Mouse (Mus musculus) heart, embryonic 11.5 days (tissue): ENCODE measurements around the gene Tbc1d1. TPM values are rescaled to one million over a fixed set of nuclear protein-coding genes. Genes with fewer than 3 reads are reported as not detected.

ENCODE experiments used
- ATAC-seq: fragments of 200-750 bp; cut with Nextera tagmentation; replicated peaks from 2 replicates; pipeline ENCODE4 v1.8.0; 2017; ENCODE audit warnings: moderate library complexity; ENCODE audit not compliant: insufficient number of reproducible peaks, low FRiP score, low TSS enrichment
- H3K27ac ChIP-seq: fragments of 300-500 bp; sonication (generic); 2 replicates; pipeline ENCODE4 v1.5.1; 2014; ENCODE audit warnings: mild to moderate bottlenecking, low read depth, low read length
- H3K27me3 ChIP-seq: fragments of 300-500 bp; sonication (generic); 2 replicates; pipeline ENCODE4 v1.6.1; 2014; ENCODE audit warnings: mild to moderate bottlenecking, low read length, mixed read lengths; ENCODE audit not compliant: control insufficient read depth, insufficient read depth
- H3K36me3 ChIP-seq: fragments of 300-500 bp; sonication (generic); 2 replicates; pipeline ENCODE4 v1.6.1; 2014; ENCODE audit warnings: mild to moderate bottlenecking, low read length, moderate library complexity, mixed read lengths; ENCODE audit not compliant: control insufficient read depth, insufficient read depth
- H3K4me1 ChIP-seq: fragments of 300-500 bp; sonication (generic); 2 replicates; pipeline ENCODE4 v1.6.1; 2014; ENCODE audit warnings: low read length; ENCODE audit not compliant: control insufficient read depth, insufficient read depth
- H3K4me2 ChIP-seq: fragments of 300-500 bp; sonication (generic); 2 replicates; pipeline ENCODE4 v1.6.1; 2014; ENCODE audit warnings: mild to moderate bottlenecking, moderate library complexity
- H3K4me3 ChIP-seq: fragments of 300-500 bp; sonication (generic); 2 replicates; pipeline ENCODE4 v1.5.1; 2014; ENCODE audit warnings: low read depth, low read length
- H3K9ac ChIP-seq: fragments of 300-500 bp; sonication (generic); 2 replicates; pipeline ENCODE4 v1.6.1; 2014; ENCODE audit warnings: mild to moderate bottlenecking, low read depth, low read length, moderate library complexity
- H3K9me3 ChIP-seq: fragments of 300-500 bp; sonication (generic); replicated peaks from 2 replicates; pipeline ENCODE4 v1.6.1; 2016; ENCODE audit warnings: low read length; ENCODE audit not compliant: control insufficient read depth
- WGBS: fragments of 180-500 bp; shearing (Covaris S2); extraction: QIAGEN DNeasy Blood & Tissue Kit; methylation state at CpG from one replicate; pipeline ENCODE4 v1.1.7; 2014; ENCODE audit not compliant: insufficient replicate concordance; 5-methylcytosine and 5-hydroxymethylcytosine counted together
- polyA plus RNA-seq: library from polyadenylated mRNA; unstranded; fragments of >200 nt; fragmentation: Nextera tagmentation; extraction: Ambion mirVana; gene quantifications from 2 replicates; pipeline ENCODE4 v1.2.1, GENCODE M21; 2014

The Tbc1d1 gene
- polyA plus RNA-seq, 1 experiment from 2014 or later, result 36.3 TPM

GRCm38 (mm10) chr5:64157926-64158325 is 1.8 kb downstream of the Tbc1d1 start:
- Histone ChIP-seq H3K36me3 (no peaks in the 10 kb centered on the region), H3K9me3 (no peaks in the 10 kb centered on the region), H3K9ac (no peak overlapping the region), H3K27me3 (peaks cover 8% of the 10 kb centered on the region; the same call in 1 of the 2 replicates), H3K4me3 (no peak overlapping the region), H3K4me2 (no peak overlapping the region), H3K27ac (no peak overlapping the region), H3K4me1 (peaks cover 37% of the 10 kb centered on the region)
- WGBS, result 41% methylated on average over 1 of the region's 1 CpGs
- ATAC-seq, result no peak

- peaks cover 8% of the 10 kb centered on the region; the same call in 1 of the 2 replicates for H3K27me3 ChIP-seq
- no peak overlapping the region for H3K9ac ChIP-seq
- ATAC-seq, result no peak
- no peak overlapping the region for H3K27ac ChIP-seq
- no peaks in the 10 kb centered on the region for H3K36me3 ChIP-seq
- H3K4me3 ChIP-seq, result peak overlapping the region; percentile 83; the same call in 1 of the 2 replicates
- no peaks in the 10 kb centered on the region for H3K9me3 ChIP-seq
- H3K4me1 ChIP-seq, result peaks cover 37% of the 10 kb centered on the region
- 27% methylated on average over 4 of the region's 4 CpGs for WGBS
- H3K4me2 ChIP-seq, result peak overlapping the region; percentile 99
These were observed 2.4 kb downstream of the Tbc1d1 start for GRCm38 (mm10) chr5:64158501-64158900.

GRCm38 (mm10) chr5:64159065-64159780 is 3.1 kb downstream of the Tbc1d1 start:
- Histone ChIP-seq H3K27me3 (peaks cover 8% of the 10 kb centered on the region; the same call in 1 of the 2 replicates), H3K4me3 (peak overlapping the region; percentile 83), H3K9ac (peak overlapping the region; percentile 75), H3K4me1 (peaks cover 37% of the 10 kb centered on the region), H3K4me2 (peak overlapping the region; percentile 99), H3K27ac (no peak overlapping the region), H3K36me3 (no peaks in the 10 kb centered on the region), H3K9me3 (no peaks in the 10 kb centered on the region)
- ATAC-seq, result no peak; the same call in 1 of the 2 replicates
- under 1% methylated on average over 39 of the region's 39 CpGs for WGBS

- WGBS, result under 1% methylated on average over 60 of the region's 63 CpGs
- H3K4me3 ChIP-seq, result peak overlapping the region; percentile 83
- no peaks in the 10 kb centered on the region for H3K9me3 ChIP-seq
- no peaks in the 10 kb centered on the region for H3K36me3 ChIP-seq
- H3K4me1 ChIP-seq, result peaks cover 37% of the 10 kb centered on the region
- H3K9ac ChIP-seq, result peak overlapping the region; percentile 75
- H3K4me2 ChIP-seq, result peak overlapping the region; percentile 99
- peak; percentile 53 for ATAC-seq
- H3K27ac ChIP-seq, result no peak overlapping the region
- peaks cover 8% of the 10 kb centered on the region; the same call in 1 of the 2 replicates for H3K27me3 ChIP-seq
These were observed 3.9 kb downstream of the Tbc1d1 start for GRCm38 (mm10) chr5:64159781-64160704.

GRCm38 (mm10) chr5:64160705-64161391 is 4.7 kb downstream of the Tbc1d1 start:
- Histone ChIP-seq H3K27me3 (peaks cover 8% of the 10 kb centered on the region; the same call in 1 of the 2 replicates), H3K9me3 (no peaks in the 10 kb centered on the region), H3K36me3 (no peaks in the 10 kb centered on the region), H3K4me3 (peak overlapping the region; percentile 83), H3K9ac (peak overlapping the region; percentile 59; the same call in 1 of the 2 replicates), H3K4me2 (peak overlapping the region; percentile 99), H3K4me1 (peaks cover 32% of the 10 kb centered on the region), H3K27ac (no peak overlapping the region)
- ATAC-seq, result no peak
- under 1% methylated on average over 23 of the region's 23 CpGs for WGBS

- 51% methylated on average over 3 of the region's 3 CpGs for WGBS
- H3K27ac ChIP-seq, result no peak overlapping the region
- H3K4me3 ChIP-seq, result no peak overlapping the region
- H3K9me3 ChIP-seq, result no peaks in the 10 kb centered on the region
- no peak overlapping the region for H3K9ac ChIP-seq
- peaks cover 8% of the 10 kb centered on the region; the same call in 1 of the 2 replicates for H3K27me3 ChIP-seq
- H3K4me1 ChIP-seq, result peaks cover 22% of the 10 kb centered on the region
- H3K36me3 ChIP-seq, result no peaks in the 10 kb centered on the region
- ATAC-seq, result no peak
- H3K4me2 ChIP-seq, result peak overlapping the region; percentile 99
These were observed 5.8 kb downstream of the Tbc1d1 start for GRCm38 (mm10) chr5:64161917-64162316.

- Histone ChIP-seq H3K4me3 (no peak overlapping the region), H3K9me3 (no peaks in the 10 kb centered on the region), H3K9ac (no peak overlapping the region), H3K27me3 (peaks cover 8% of the 10 kb centered on the region; the same call in 1 of the 2 replicates), H3K4me1 (peaks cover 22% of the 10 kb centered on the region), H3K36me3 (no peaks in the 10 kb centered on the region), H3K4me2 (no peak overlapping the region), H3K27ac (no peak overlapping the region)
- 81% methylated on average over 5 of the region's 5 CpGs for WGBS
- ATAC-seq, result no peak
These were observed 6.5 kb downstream of the Tbc1d1 start for GRCm38 (mm10) chr5:64162582-64162981.

- no peak for ATAC-seq
- H3K4me3 ChIP-seq, result no peak overlapping the region
- H3K9me3 ChIP-seq, result no peaks in the 10 kb centered on the region
- H3K9ac ChIP-seq, result no peak overlapping the region
- WGBS, result 73% methylated on average over 3 of the region's 3 CpGs
- 0 out of 2 replicates have a peak, but pooled peaks cover 4% of the 10 kb centered on the region for H3K27me3 ChIP-seq
- H3K27ac ChIP-seq, result no peak overlapping the region
- peaks cover 9% of the 10 kb centered on the region; the same call in 1 of the 2 replicates for H3K4me1 ChIP-seq
- no peaks in the 10 kb centered on the region for H3K36me3 ChIP-seq
- no peak overlapping the region for H3K4me2 ChIP-seq
These were observed 8.3 kb downstream of the Tbc1d1 start for GRCm38 (mm10) chr5:64164414-64164813.
